Mouse (Mus musculus) lung, postnatal 36 days (tissue): Measurements from ENCODE around the gene Ppp1r1c.
A peak's percentile ranks its signal among the peaks of the same experiment; 100 is the strongest.

Source experiments
- DNase-seq: peaks from one replicate; pipeline ENCODE4 v3.0.0; 2022; ENCODE audit warnings: mixed read lengths

Ppp1r1c gene

DNA sequence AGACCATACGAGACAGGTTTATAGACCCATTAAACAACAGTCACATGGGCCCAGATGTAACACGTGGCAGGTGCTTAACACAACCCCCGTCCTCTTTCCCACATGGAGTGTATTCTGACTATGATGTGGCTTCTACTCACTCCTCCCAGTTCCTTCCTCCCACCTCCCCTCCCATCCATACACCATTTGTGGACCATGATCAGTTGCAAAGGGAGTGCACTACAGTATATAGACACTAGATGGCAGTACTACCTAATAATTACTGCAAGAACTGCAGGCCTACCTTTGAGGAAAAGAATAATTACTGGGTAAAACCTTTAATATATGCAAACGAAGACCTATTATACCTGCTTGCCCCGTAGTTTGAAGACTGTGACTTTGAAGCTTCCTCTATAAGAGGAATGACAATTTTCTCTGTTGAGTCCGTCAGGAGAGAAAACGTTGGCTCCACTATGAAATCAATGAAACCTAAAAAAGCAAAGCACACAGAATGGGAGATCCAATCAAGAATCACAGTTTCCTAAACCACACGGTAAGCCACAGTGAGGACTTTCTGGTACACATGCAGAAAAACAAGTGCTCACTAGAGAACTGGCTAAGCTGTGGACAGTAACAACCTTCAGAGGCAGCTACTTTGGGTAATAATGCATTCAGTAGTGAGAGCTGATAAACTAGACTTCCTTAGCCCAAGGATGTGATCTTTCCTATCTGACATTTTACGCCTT, 157.9 kb downstream of the Ppp1r1c start:
- DNase-seq = peak; percentile 55
